Mouse (Mus musculus) ES-Bruce4 (cell line): ENCODE data around the gene Thrap3.

ENCODE experiments used
- CTCF ChIP-seq: IDR thresholded peaks from one replicate; pipeline ENCODE4 v1.8.1; 2011; ENCODE audit warnings: low read depth, low read length
- EP300 ChIP-seq: IDR thresholded peaks from 2 replicates; pipeline ENCODE4 v1.6.1; 2011; ENCODE audit warnings: low read depth, low read length; ENCODE audit not compliant: insufficient read depth
- POLR2A ChIP-seq: IDR thresholded peaks from one replicate; pipeline ENCODE4 v1.8.1; 2011; ENCODE audit warnings: low read length; ENCODE audit not compliant: insufficient read depth

GRCm38 (mm10) chr4:126237721-126238242 lies 35.2 kb upstream of the Thrap3 start:
- TF ChIP-seq CTCF: no peak
- no peak for TF ChIP-seq POLR2A
- TF ChIP-seq EP300: no peak
